Mouse (Mus musculus) forebrain, embryonic 14.5 days (tissue): ENCODE measurements around the gene Grin3b. TPM values are rescaled to one million over a fixed set of nuclear protein-coding genes. Genes with fewer than 3 reads are reported as not detected.
"Not testable (repeated sequence)": the region's sequence is repeated elsewhere in the genome, so short reads cannot be mapped to it uniquely, and the experiment has no call there.

Source experiments
- ATAC-seq: fragments of 200-750 bp; cut with Nextera tagmentation; 2 replicates; pipeline ENCODE4 v1.8.0; 2017; ENCODE audit warnings: mild to moderate bottlenecking, moderate library complexity
- DNase-seq: peaks from one replicate; pipeline ENCODE4 v3.0.0-alpha.2; 2015; ENCODE audit warnings: low spot score
- H3K27ac ChIP-seq: fragments of 300-500 bp; sonication (generic); 2 replicates; pipeline ENCODE4 v1.5.1; 2014; ENCODE audit warnings: low read depth, mild to moderate bottlenecking, control low read depth, low read length, moderate library complexity
- H3K27me3 ChIP-seq: fragments of 300-500 bp; sonication (generic); replicated peaks from 2 replicates; pipeline ENCODE4 v1.6.1; 2014; ENCODE audit warnings: low read length, control low read depth, mixed read lengths; ENCODE audit not compliant: control insufficient read depth, insufficient read depth
- H3K36me3 ChIP-seq: fragments of 300-500 bp; sonication (generic); 2 replicates; pipeline ENCODE4 v1.6.1; 2014; ENCODE audit warnings: low read length, control low read depth; ENCODE audit not compliant: control insufficient read depth, insufficient read depth
- H3K4me1 ChIP-seq: fragments of 300-500 bp; sonication (generic); 2 replicates; pipeline ENCODE4 v1.6.1; 2014; ENCODE audit warnings: antibody characterized with exemption, low read length, control low read depth; ENCODE audit not compliant: control insufficient read depth, insufficient read depth
- H3K4me2 ChIP-seq: fragments of 300-500 bp; sonication (generic); 2 replicates; pipeline ENCODE4 v1.6.1; 2014; ENCODE audit warnings: mild to moderate bottlenecking, control low read depth, low read length
- H3K4me3 ChIP-seq: fragments of 300-500 bp; sonication (generic); 2 replicates; pipeline ENCODE4 v1.5.1; 2014; ENCODE audit warnings: low read depth, low read length, control low read depth
- H3K9ac ChIP-seq: fragments of 300-500 bp; sonication (generic); 2 replicates; pipeline ENCODE4 v1.6.1; 2014; ENCODE audit warnings: mild to moderate bottlenecking, low read length, control low read depth, moderate library complexity
- H3K9me3 ChIP-seq: fragments of 300-500 bp; sonication (generic); replicated peaks from 2 replicates; pipeline ENCODE4 v1.6.1; 2016; ENCODE audit warnings: low read length, control low read depth, mixed read lengths; ENCODE audit not compliant: control insufficient read depth
- WGBS: fragments of 180-500 bp; shearing (Covaris S2); extraction: QIAGEN DNeasy Blood & Tissue Kit; methylation state at CpG from one replicate; pipeline ENCODE4 v1.1.7; 2014; 5-methylcytosine and 5-hydroxymethylcytosine counted together
- polyA plus RNA-seq: library from polyadenylated mRNA; unstranded; fragments of >200 nt; fragmentation: Nextera tagmentation; extraction: Ambion mirVana; gene quantifications from 2 replicates; pipeline ENCODE4 v1.2.1, GENCODE M21; 2014

The Grin3b gene
- polyA plus RNA-seq, 1 experiment from 2014 or later = 0.23 TPM

GRCm38 (mm10) chr10:79958140-79958816 lies 12.2 kb upstream of the Grin3b start:
- Histone ChIP-seq H3K4me2 (no peak overlapping the region), H3K9ac (no peak overlapping the region)

DNA sequence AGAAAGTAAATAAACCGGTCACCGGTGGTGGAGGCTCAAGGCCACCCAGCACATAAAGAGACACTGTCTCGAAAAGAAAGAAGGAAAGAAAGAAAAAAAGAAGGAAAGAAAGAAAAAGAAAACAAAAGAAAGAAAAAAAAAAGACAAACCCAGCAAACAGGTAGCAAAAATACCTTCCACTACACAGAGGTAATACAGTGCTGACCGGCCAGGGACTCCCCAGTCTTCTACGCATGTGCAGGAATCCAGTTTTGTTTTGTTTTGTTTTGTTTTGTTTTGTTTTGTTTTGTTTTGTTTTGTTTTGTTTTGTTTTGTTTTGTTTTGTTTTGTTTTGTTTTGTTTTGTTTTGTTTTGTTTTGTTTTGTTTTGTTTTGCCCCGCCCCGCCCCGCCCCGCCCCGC lies 11.1 kb upstream of the Grin3b start:
- not testable (repeated sequence) for DNase-seq, H3K27me3 ChIP-seq, H3K27ac ChIP-seq, H3K9ac ChIP-seq, H3K4me1 ChIP-seq, H3K9me3 ChIP-seq, H3K4me3 ChIP-seq
- ATAC-seq = peak; percentile 36; the same call in 1 of the 2 replicates
- Histone ChIP-seq H3K36me3 (peaks cover 29% of the 10 kb centered on the region), H3K4me2 (peak overlapping the region; percentile 86; the same call in 1 of the 2 replicates)
- 34% methylated on average over 10 of the region's 10 CpGs for WGBS

More at GRCm38 (mm10) chr10:79958140-79958816, 12.2 kb upstream of the Grin3b start:
- DNase-seq (peak; percentile 62), ATAC-seq (no peak)
- Histone ChIP-seq H3K27ac (no peak overlapping the region), H3K9me3 (no peaks in the 10 kb centered on the region), H3K36me3 (peaks cover 20% of the 10 kb centered on the region), H3K27me3 (no peaks in the 10 kb centered on the region), H3K4me1 (peaks cover 6% of the 10 kb centered on the region; the same call in 1 of the 2 replicates), H3K4me3 (no peak overlapping the region)
- 17% methylated on average over 21 of the region's 21 CpGs for WGBS

DNA sequence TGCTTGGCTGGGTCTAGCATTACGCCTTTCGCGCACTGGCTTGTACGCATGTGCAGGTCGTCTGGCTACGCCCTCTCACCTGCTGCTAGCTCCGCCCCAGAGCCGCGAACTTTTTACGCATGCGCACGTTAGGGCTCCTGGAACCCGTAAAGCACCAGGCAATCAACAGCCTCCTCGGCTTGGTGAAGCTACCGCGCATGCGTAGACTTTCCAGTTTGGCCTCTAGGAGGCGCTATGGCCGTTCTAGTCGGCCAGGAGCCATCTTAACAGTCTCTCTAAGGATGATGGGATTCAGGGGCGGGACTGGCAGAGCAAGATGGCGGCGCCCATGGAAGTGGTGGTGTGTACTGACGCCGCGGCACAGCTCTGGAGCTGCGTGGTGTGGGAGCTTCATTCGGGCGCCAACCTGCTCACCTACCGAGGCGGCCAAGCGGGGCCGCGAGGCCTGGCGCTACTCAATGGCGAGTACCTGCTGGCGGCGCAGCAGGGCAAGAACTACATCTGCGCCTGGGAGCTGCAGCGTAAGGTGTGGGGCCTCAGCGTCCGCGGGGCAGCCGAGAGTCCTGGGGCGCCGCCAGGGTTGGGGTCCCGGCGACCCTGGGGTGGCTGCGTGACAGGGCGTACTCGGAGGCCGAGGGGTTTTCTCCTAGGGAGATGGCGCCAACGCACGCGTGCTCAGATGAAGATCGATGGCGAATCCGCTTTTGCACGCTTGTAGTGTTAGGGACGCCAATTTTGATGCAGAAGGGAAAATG lies 10.5 kb upstream of the Grin3b start, which contains the start of gene Wdr18:
Gene Wdr18 (plus strand): TSS at position 306 of the 755 bp plus-strand sequence.
- Histone ChIP-seq H3K4me3 (peak within 1 kb of the TSS; percentile 91), H3K4me2 (peak within 1 kb of the TSS; percentile 86), H3K9me3 (no peaks in the 10 kb centered on the region), H3K9ac (peak within 1 kb of the TSS; percentile 78), H3K36me3 (peaks cover 35% of the 10 kb centered on the region), H3K27ac (peak within 1 kb of the TSS; percentile 58; the same call in 1 of the 2 replicates), H3K4me1 (peaks cover 6% of the 10 kb centered on the region; the same call in 1 of the 2 replicates), H3K27me3 (no peaks in the 10 kb centered on the region)
- DNase-seq (peak; percentile 99), ATAC-seq (peak; percentile 97)
- under 1% methylated on average over 61 of the region's 61 CpGs for WGBS

GRCm38 (mm10) chr10:79960671-79961294 lies 9.7 kb upstream of the Grin3b start:
- Histone ChIP-seq H3K9me3 (no peaks in the 10 kb centered on the region), H3K4me3 (peak overlapping the region; percentile 91), H3K4me2 (peak overlapping the region; percentile 86), H3K27ac (peak overlapping the region; percentile 58; the same call in 1 of the 2 replicates), H3K36me3 (peaks cover 43% of the 10 kb centered on the region), H3K4me1 (peaks cover 6% of the 10 kb centered on the region; the same call in 1 of the 2 replicates), H3K9ac (peak overlapping the region; percentile 78), H3K27me3 (no peaks in the 10 kb centered on the region)
- ATAC-seq = no peak
- WGBS = 16% methylated on average over 10 of the region's 10 CpGs
- no peak for DNase-seq

GRCm38 (mm10) chr10:79964727-79965126 lies 5.8 kb upstream of the Grin3b start:
- no peaks in the 10 kb centered on the region for H3K9me3 ChIP-seq
- no peak for ATAC-seq
- H3K4me1 ChIP-seq = peaks cover 6% of the 10 kb centered on the region; the same call in 1 of the 2 replicates
- H3K4me2 ChIP-seq = no peak overlapping the region
- no peak overlapping the region for H3K27ac ChIP-seq
- WGBS = 95% methylated on average over 7 of the region's 7 CpGs
- no peak overlapping the region for H3K4me3 ChIP-seq
- DNase-seq = no peak
- peaks cover 69% of the 10 kb centered on the region for H3K36me3 ChIP-seq
- 0 out of 2 replicates have a peak, but pooled peaks cover 2% of the 10 kb centered on the region for H3K27me3 ChIP-seq
- H3K9ac ChIP-seq = no peak overlapping the region

DNA sequence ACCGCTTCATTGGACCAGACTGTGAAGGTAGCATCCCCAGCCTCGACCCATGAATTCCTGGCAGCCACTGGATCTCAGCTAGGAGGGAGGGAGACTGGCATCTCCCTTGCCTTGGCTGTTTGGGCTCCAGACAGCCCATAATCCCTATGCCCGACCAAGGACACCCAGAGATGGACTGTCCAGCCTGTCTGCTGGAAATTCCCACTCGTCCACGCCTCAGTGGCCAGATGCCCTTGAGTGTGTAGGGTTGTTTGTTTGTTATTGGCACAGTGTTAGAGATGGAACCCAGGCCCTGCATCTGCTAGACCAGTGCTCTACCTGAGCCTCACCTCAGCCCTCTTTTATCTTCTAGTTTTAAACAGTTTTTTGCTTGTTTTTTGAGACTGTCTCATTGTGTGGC lies 5.2 kb upstream of the Grin3b start:
- peaks cover 6% of the 10 kb centered on the region; the same call in 1 of the 2 replicates for H3K27me3 ChIP-seq
- H3K4me3 ChIP-seq = no peak overlapping the region
- WGBS = 87% methylated on average over 5 of the region's 5 CpGs
- no peak overlapping the region for H3K4me2 ChIP-seq
- H3K4me1 ChIP-seq = peaks cover 6% of the 10 kb centered on the region; the same call in 1 of the 2 replicates
- H3K9ac ChIP-seq = no peak overlapping the region
- no peak overlapping the region for H3K27ac ChIP-seq
- no peaks in the 10 kb centered on the region for H3K9me3 ChIP-seq
- ATAC-seq (no peak), DNase-seq (no peak)
- peaks cover 69% of the 10 kb centered on the region for H3K36me3 ChIP-seq

- Histone ChIP-seq H3K9me3 (no peaks in the 10 kb centered on the region), H3K9ac (no peak overlapping the region), H3K4me1 (no peaks in the 10 kb centered on the region; the same call in 1 of the 2 replicates), H3K36me3 (peaks cover 63% of the 10 kb centered on the region), H3K27me3 (peaks cover 21% of the 10 kb centered on the region), H3K4me3 (no peak overlapping the region), H3K27ac (no peak overlapping the region), H3K4me2 (no peak overlapping the region)
- no peak for DNase-seq
- 89% methylated on average over 5 of the region's 5 CpGs for WGBS
- no peak for ATAC-seq
Observed at GRCm38 (mm10) chr10:79966886-79967400, 3.6 kb upstream of the Grin3b start.

- Histone ChIP-seq H3K36me3 (peaks cover 53% of the 10 kb centered on the region), H3K4me2 (no peak overlapping the region)
Observed at GRCm38 (mm10) chr10:79968181-79968580, 2.3 kb upstream of the Grin3b start.

More at GRCm38 (mm10) chr10:79968181-79968580, 2.3 kb upstream of the Grin3b start:
- no peak for DNase-seq
- no peak overlapping the region for H3K27ac ChIP-seq
- H3K9ac ChIP-seq = no peak overlapping the region
- no peaks in the 10 kb centered on the region; the same call in 1 of the 2 replicates for H3K4me1 ChIP-seq
- H3K27me3 ChIP-seq = peaks cover 30% of the 10 kb centered on the region
- H3K4me3 ChIP-seq = no peak overlapping the region
- WGBS = 78% methylated on average over 1 of the region's 1 CpGs
- H3K9me3 ChIP-seq = no peaks in the 10 kb centered on the region
- ATAC-seq = no peak
